Mouse (Mus musculus): ENCODE measurements around the gene Hoxa13.

The Hoxa13 gene

GRCm38 (mm10) chr6:52224895-52225611 is 35.6 kb downstream of the Hoxa13 start:
- DNase-seq (ENCODE audit: low spot score in 2 of 2) = no peak

- no peak for DNase-seq (ENCODE audit: low spot score in 2 of 2)
Observed at GRCm38 (mm10) chr6:52223939-52224760, 36.5 kb downstream of the Hoxa13 start.

GRCm38 (mm10) chr6:52222729-52223128 is 38.0 kb downstream of the Hoxa13 start:
- DNase-seq (ENCODE audit: low spot score in 2 of 2) = peak in 1 of 2 experiments; percentile 50

- DNase-seq (ENCODE audit: low spot score in 2 of 2) = no peak
Observed at GRCm38 (mm10) chr6:52221993-52222685, 38.5 kb downstream of the Hoxa13 start.

GRCm38 (mm10) chr6:52221337-52221992 is 39.2 kb downstream of the Hoxa13 start, which contains the start of gene Hoxa7:
Gene Hoxa7 (minus strand): TSS chr6:52221854.
- DNase-seq (ENCODE audit: low spot score in 2 of 2) = peak; percentile 90 to 91

GRCm38 (mm10) chr6:52220865-52221310 is 39.8 kb downstream of the Hoxa13 start:
- no peak for DNase-seq (ENCODE audit: low spot score in 2 of 2)

- DNase-seq (ENCODE audit: low spot score in 2 of 2) = no peak
Observed at GRCm38 (mm10) chr6:52220003-52220864, 40.4 kb downstream of the Hoxa13 start.

- DNase-seq (ENCODE audit: low spot score in 2 of 2) = no peak
Observed at GRCm38 (mm10) chr6:52219234-52219942, 41.3 kb downstream of the Hoxa13 start.

GRCm38 (mm10) chr6:52218643-52219215 is 42.0 kb downstream of the Hoxa13 start:
- no peak for DNase-seq (ENCODE audit: low spot score in 2 of 2)

- DNase-seq (ENCODE audit: low spot score in 2 of 2) = peak in 1 of 2 experiments; percentile 16
Observed at GRCm38 (mm10) chr6:52217895-52218642, 42.6 kb downstream of the Hoxa13 start.

- peak; percentile 80 to 83 for DNase-seq (ENCODE audit: low spot score in 2 of 2)
Observed at GRCm38 (mm10) chr6:52217459-52217768, 43.3 kb downstream of the Hoxa13 start.

- DNase-seq (ENCODE audit: low spot score in 2 of 2) = peak; percentile 33 to 59
Observed at GRCm38 (mm10) chr6:52216691-52217458, 43.8 kb downstream of the Hoxa13 start.

- DNase-seq (ENCODE audit: low spot score in 2 of 2) = peak; percentile 19 to 58
Observed at GRCm38 (mm10) chr6:52215771-52216535, 44.7 kb downstream of the Hoxa13 start.

- peak in 1 of 2 experiments; percentile 17 for DNase-seq (ENCODE audit: low spot score in 2 of 2)
Observed at GRCm38 (mm10) chr6:52215070-52215469, 45.6 kb downstream of the Hoxa13 start.

GRCm38 (mm10) chr6:52214271-52214670 is 46.4 kb downstream of the Hoxa13 start:
- DNase-seq (ENCODE audit: low spot score in 2 of 2) = no peak

- DNase-seq (ENCODE audit: low spot score in 2 of 2) = peak; percentile 60 to 62
Observed at GRCm38 (mm10) chr6:52213119-52213986, 47.3 kb downstream of the Hoxa13 start, which contains the start of the genes Hoxa3 and Gm28308. Gene Hoxa3 (minus strand): TSS chr6:52213336. Gene Gm28308 (minus strand): TSS chr6:52213339.
